Mouse (Mus musculus): ENCODE data around the gene Trim11.

Gene Trim11

DNA sequence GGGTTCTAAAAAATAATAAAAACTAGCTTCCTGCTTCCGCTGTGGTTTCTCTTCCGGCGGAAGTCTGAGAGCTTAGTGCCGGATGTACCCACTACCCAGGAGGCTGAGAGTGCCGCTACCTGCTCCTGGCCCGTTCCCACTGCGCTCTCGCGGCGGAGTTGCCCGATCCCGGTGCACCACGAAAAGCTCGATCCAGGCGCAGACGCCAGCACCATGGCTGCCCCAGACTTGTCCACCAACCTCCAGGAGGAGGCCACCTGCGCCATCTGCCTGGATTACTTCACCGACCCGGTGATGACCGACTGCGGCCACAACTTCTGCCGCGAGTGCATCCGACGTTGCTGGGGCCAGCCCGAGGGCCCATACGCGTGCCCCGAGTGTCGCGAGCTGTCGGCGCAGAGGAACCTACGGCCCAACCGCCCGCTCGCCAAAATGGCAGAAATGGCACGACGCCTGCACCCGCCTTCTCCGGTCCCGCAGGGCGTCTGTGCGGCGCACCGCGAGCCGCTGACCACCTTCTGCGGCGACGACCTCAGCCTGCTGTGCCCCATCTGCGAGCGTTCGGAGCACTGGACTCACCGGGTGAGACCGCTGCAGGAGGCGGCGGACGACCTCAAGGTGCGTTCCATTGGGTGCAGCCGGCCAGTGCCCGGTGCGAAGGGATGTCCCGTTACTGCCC is at the start of gene Trim11:
Gene Trim11, plus strand, starts transcription at position 67 of the 679 bp plus-strand sequence.
- DNase-seq (ENCODE audit: low spot score in 2 of 2), result peak in 1 of 2 experiments; percentile 44

DNA sequence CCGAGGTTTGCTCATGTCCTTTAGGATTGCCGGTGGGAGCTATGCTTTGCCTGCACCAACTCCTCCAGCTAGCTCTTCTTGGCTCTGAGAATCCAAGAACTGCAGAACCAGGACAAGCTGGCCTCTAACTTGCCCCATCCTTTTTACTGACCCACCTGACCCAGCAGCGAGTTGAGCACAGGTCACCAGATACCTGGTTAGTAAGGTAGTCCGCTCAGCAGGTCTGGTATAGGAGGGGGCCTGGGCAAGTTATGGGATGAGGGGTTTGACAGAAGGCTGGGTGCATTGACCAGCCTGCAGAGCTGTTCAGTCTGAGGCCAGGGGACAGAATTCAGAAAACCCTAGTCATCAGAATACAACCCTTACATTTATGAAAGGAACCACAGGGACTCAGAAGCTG is 48.8 kb upstream of the Trim11 start:
- DNase-seq (ENCODE audit: low spot score in 2 of 2), result no peak

DNA sequence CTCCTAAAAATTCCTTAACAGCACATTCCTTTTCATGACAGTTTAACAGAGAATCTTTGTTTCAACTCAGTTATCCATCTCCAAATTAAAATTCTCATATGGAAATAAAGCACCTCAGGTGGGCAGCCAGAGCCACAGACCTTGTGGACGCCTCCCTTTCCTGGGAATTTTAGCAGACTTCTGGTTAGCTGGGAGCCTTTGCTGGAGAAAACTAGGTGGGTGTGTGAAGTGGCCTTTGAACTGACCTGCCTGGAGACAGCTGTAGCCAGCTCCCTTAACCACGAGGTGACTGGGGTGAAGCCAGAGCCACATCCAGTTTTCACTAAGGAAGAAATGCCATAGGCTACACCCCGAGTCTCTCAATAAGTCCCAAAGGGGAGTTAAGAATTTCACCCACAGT is 48.3 kb upstream of the Trim11 start:
- DNase-seq (ENCODE audit: low spot score in 2 of 2), result no peak

DNA sequence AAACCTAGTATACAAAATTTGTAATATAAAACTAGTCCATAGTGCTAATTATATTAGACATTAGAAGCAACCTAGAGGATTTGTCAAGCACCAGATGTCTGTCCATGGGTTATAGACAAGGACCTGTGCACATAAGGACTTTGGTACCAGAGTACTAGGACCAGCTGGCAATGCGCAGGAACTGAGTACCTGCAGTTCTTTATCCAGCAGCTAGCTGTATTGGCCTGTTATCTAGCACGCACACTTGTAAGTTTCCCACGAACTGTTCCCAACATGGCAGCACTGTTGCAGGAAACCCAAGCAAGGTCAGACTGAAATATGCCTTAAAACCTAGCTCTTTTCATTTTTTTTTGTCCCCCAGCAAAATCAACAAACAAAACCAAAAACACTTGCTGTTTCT is 47.6 kb upstream of the Trim11 start:
- no peak for DNase-seq (ENCODE audit: low spot score in 2 of 2)

DNA sequence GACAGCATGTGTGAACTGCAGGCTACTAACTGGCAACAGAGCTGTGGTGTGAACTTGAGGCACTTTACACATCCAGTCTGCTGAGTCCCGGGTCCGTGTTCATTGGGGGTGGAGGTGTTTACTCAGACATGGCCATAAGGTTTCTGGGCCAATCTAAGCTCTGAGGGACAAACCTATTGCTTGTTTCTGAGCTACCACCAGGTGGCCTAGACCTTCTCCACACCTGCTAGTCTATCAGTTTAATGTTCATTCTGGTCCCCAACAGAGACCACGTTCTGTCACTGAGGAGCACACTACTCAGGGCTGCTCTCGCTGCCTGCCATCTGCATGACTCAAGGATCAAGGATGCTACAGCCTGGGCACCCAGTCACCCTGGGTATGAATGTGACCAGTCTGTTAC is 46.3 kb upstream of the Trim11 start:
- no peak for DNase-seq (ENCODE audit: low spot score in 2 of 2)

DNA sequence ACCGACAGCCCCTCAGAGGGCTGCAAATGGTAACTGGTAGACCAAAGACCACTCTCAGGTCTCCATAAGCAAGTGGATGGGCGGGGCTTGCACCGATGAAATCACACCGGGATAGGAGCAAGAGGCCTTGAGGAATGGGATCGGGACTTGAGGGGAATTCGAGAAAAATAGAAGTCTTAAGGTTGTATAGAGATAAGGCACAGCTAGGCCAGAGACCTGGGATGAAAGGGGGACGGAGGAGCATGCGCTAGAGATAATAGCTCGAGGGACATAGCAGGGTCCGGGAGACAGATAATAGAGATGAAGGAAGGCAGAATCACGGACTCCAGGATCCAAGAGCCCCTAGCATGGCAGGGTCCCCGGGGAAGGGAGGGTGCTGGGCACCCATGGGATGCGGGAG is 40.0 kb upstream of the Trim11 start:
- DNase-seq (ENCODE audit: low spot score in 2 of 2), result no peak

DNA sequence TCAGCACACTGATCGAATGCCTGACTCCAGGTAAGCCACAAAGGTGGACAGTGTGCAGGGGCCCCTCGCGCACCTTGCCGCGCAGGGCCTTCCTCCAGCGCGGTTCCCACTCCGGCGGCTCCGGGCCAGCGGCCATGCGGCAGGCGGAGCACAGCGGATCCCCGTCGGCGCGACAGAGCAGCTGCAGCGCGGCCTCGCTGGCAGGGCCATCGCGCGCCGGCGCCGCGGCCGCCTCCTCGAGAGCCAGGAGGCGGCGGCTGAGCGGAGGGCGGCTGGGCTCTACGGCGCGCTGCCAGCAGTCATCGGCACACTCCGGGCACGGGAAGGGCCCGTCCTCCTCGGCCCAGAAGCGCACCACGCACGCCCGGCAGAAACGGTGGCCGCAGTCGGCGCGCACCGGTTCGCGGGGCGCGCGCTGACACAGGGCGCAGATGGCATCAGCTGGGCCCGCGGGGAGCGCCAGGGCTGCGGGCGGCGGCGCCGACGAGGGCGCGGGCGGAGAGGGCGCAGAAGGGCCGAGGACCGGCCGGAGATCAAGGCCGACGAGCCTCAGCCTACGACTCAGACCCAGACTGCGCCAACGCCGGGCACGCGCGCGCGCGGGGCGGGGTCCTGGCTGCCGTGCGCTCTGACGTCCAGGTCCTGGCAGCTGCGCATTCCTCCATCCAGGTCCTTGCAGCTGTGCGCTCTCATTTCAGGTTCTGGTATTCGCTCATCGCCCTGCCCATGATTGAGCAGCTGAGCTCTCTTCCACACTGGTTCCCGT is 39.4 kb upstream of the Trim11 start, which contains the start of gene Rnf187:
Gene Rnf187, minus strand, starts transcription at position 595 of the 766 bp plus-strand sequence.
- peak; percentile 86 for DNase-seq (ENCODE audit: low spot score in 2 of 2)

DNA sequence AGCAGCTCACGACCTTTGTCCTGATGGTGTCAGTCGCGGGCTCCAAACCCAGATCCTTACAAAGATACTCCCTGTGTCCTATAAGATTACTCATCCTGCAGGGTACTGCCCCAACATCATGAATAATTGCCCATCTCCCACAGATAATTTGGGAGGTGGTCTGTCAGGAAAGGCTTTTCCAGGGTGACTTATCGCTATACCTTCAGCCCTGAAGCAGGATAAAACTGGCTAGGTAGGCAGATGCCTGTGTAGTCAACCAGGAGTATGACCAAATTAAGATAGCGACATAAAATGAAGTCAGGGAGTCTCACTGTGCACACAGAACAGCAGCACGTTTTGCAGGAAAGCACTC is 38.8 kb upstream of the Trim11 start:
- no peak for DNase-seq (ENCODE audit: low spot score in 2 of 2)

DNA sequence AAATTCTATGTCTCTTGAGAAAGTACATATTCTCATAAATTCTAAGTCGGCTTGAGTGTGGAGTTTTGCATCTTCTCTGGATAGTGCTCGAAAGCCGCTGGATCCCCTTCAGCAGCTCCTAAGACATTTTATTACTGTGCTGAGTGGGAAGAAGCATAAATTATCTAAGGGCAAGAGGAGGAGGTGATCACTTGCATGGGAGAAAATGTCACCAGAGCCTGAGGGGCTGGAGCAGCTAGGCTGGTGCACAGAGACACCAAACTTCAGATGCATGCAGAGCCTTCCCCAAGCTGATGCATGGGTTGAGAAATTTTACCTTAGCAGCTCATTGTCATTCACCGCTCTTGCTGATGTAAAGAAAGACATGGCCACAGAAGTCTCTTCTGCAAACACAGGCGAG is 33.8 kb upstream of the Trim11 start:
- no peak for DNase-seq (ENCODE audit: low spot score in 2 of 2)

DNA sequence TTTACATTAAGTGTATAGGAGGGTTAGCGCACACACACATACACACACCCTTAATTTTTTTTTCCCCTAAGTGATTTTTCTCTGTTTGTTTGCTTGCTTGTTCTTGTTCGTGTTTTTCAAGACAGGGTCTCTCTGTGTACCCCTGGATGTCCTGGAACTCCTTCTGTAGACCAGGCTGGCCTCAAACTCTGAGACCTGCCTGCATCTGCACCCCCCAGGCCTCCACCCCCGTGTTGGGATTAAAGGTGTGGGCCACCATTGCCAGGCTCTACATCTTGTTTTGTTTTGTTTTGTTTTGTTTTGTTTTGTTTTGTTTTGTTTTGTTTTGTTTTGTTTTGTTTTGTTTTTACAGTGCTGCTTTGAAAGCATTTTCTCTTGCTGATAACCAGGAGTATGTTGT is 30.6 kb upstream of the Trim11 start:
- no peak for DNase-seq (ENCODE audit: low spot score in 2 of 2)

DNA sequence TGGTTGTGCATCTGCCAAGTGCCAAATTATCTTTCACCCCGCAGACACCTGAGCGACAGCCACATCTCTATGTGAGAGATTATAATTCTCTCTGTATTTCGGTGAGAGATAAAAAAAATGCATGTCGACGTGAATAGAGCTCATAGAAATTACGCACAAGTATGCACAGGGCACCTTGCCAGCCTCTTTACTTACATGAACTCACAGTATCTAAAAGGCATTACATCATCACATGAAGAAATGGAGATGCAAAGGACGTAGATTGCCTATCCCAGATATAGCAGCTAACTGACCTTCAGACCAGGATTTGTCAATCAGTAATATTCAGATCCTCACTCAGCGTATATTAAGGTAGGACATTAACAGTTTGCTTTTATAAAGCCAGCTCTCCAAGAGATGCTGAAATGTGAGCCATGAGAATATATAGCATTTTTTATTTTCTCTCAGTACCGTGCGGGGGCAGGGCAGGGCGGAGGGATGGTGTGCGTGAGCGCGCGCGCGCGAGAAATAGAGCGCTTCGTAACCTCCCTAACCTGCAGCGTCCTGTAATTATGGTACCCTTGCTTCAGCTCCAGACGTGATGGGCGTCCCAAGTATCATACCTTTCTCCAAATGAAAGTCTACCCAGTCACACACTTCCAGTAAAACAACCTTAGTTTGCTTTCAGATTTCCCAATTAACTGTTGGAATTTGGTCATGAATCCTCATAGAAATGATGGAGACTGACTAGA is 29.9 kb upstream of the Trim11 start:
- DNase-seq (ENCODE audit: low spot score in 2 of 2), result no peak

DNA sequence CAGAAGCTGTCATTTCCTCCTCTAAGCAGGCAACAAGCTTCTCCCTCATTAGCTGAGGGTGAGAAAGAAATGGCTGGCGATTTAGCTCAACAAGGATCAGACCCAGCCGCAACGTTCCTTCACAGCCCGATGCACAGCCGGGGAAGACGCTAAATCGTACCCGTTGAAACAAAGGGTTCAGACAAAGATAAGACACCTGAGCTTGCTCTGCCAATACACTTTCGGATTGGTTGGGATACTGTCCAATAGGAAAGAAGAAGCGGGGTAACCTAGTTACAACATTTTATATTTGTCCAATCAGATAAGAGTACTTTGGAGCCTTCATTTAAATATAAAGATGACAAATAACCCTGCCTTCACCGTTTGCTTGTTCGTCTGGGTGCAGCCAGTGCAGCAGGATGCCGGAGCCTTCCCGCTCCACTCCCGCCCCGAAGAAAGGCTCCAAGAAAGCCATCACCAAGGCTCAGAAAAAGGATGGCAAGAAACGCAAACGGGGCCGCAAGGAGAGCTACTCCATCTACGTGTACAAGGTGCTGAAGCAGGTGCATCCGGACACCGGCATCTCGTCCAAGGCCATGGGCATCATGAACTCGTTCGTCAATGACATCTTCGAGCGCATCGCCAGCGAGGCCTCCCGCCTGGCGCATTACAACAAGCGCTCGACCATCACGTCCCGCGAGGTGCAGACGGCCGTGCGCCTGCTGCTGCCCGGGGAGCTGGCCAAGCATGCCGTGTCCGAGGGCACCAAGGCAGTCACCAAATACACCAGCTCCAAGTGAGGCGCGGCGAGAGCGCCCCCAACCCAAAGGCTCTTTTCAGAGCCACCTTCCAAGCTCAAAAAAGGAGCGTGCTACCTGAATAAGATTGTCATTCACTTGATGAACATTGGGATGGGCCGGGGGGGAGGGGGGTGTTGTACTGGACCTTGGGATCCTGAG is 29.1 kb upstream of the Trim11 start, which contains the start of gene Hist3h2ba:
Gene Hist3h2ba, plus strand, starts transcription at position 379 of the 938 bp plus-strand sequence.
- no peak for DNase-seq (ENCODE audit: low spot score in 2 of 2)

DNA sequence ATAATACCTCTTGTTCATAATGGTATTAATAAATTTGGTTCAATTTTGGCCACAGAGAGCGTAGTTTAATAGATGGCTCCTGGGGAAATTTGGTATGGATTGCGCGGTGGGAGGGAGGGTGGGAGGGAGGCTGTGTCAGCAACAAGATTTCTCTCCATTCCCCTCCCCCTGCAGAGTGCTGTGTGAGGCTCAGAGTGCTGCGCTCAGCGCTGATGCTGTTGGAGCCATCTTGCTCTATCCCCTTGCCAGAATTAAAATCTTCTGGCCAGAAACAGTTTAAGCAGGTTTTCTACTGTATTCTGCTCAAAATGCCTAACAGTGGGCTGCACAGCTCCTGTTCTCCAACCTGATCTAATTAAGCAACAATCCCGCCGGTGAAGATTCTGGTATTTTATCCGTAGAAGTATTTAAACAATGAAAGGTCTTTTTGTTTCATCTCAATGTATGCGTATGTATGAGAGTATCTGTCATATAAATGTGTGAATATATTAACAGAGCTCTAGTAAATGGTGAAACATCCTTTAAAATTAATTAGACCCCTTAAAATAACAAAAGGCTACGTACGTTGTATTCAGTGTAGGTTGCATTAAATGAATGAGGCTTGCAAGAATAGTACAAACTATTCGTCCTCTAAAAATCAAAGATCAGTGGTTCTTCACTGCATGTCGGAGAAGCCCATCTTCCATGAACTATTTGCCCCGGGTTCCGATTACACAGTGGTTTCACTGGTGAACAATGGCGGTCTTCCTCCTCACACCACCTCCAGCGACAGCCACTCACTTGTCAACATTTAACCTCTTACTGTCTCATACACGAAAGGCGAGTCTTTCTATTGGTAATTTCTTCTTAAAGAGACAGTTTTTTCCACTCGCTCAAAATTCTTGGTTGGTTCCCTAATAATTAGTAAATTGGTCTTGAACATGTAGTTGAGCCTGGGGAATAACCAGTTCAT is 28.1 kb upstream of the Trim11 start:
- no peak for DNase-seq (ENCODE audit: low spot score in 2 of 2)

DNA sequence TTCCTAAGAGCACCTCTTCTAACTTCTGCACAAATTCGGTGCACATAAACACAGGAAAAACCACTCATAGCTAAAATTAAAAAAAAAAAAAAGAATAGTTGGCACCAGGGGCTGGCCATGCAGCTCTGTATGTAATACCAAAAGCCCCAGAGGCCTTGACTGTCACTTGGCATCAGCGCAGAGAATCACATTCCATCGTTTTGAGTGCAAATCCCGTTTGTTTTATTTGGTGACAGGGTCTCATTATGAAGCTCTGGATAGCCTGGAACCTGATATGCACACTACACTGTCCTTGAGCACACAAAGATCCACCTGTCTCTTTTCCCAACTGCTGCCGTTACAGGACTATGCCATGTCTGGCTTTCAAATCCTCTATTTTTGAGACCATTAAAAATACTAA is 26.7 kb upstream of the Trim11 start:
- no peak for DNase-seq (ENCODE audit: low spot score in 2 of 2)

DNA sequence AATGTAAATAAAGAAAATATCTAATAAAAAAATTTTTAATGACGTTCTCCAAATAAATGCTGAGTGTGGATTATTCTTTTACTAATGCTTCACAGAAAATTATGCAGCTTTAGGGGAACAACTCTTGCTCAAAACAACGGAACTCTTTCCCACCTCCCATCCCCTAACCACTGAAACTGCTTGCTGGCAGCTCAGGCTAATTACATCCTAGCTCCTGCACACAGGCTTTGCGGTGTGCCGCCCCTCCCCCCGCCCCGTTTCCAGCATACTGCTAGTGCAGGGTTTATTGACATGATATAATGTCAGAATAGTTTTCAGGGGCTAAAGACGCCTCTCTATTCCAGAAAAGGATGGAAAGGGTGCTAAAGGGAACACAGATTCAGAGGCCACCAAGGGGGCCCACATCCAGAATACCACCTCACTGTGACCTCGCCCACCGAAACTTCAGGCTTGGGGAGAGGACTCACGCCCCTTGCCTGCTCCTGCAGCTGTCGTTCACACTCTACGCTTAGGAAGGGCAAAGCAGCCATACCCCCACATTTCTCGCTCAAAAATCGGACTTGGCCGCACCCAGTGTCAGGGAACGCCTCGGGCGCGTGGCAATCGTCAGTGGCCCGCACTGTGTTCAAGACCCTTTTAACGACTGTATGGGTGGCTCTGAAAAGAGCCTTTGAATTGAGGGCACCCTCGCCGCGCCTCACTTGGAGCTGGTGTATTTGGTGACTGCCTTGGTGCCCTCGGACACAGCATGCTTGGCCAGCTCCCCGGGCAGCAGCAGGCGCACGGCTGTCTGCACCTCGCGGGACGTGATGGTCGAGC is 24.3 kb upstream of the Trim11 start:
- DNase-seq (ENCODE audit: low spot score in 2 of 2), result no peak

DNA sequence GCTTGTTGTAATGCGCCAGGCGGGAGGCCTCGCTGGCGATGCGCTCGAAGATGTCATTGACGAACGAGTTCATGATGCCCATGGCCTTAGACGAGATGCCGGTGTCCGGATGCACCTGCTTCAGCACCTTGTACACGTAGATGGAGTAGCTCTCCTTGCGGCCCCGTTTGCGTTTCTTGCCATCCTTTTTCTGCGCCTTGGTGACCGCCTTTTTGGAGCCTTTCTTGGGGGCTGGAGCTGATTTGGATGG is 23.8 kb upstream of the Trim11 start:
- DNase-seq (ENCODE audit: low spot score in 2 of 2), result peak in 1 of 2 experiments; percentile 30

DNA sequence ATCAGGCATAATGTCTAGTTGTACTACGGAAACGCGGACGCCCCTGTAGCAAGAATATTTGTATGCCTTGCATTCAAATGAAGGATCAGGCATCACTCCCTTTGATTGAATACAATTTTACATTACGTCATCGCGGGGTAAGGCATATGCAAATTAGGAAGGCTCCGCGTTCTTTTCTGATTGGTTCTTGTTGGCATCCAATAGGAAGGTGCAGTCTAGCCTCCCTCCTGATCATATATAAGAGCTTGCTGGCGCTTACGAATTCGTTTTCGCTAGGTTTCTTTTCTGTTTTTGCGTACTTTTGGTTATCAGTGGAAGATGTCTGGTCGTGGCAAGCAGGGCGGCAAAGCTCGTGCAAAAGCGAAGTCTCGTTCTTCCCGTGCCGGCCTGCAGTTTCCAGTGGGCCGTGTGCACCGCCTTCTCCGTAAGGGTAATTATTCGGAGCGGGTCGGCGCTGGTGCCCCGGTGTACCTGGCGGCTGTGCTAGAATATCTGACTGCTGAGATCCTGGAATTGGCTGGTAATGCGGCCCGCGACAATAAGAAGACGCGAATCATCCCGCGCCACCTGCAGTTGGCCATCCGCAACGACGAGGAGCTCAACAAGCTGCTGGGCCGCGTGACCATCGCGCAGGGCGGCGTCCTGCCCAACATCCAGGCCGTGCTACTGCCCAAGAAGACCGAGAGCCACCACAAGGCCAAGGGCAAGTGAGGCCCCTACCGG is 23.3 kb upstream of the Trim11 start, which contains the start of the genes Hist3h2a and Trim17:
Gene Hist3h2a, plus strand, starts transcription at position 266 of the 723 bp plus-strand sequence.
Gene Trim17, plus strand, starts transcription at position 266 of the 723 bp plus-strand sequence.
- DNase-seq (ENCODE audit: low spot score in 2 of 2), result peak; percentile 82 to 83

DNA sequence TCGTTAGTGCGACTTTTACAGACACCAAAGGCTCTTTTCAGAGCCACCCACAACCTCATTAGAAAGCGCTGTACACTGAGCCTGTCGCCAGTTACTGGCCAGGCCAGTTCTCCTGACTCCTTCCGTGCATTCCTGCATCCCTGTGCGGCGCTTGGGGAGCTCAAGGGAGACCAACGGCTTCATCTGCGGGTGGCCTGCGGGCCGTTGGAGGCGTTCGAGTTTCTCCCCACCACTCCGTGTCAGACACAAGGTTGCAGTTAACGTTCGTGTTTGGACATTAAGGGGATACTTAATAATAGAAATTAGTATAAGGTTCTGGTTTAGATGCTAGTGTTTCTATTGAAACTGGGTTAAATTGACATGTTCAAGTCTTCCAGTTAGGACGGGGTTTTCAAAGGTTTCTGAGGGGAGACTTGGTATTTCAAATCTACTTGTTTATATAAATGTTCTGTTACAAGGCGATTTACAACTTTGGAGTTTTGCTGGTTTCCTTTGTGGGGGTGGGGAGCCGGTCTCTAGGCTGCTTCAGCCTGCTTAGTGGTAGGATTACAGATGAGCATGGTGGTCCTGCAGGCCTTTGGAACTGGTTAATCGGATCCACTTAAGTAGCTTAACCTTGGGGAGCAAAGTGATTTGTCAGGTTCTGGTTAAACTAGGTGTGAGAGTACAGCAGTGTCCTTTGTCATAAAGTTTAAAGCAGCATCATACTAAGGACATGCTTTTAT is 22.6 kb upstream of the Trim11 start:
- DNase-seq (ENCODE audit: low spot score in 2 of 2), result no peak

Measured in urinary bladder, postnatal 4 days (tissue).